Mouse (Mus musculus) megakaryocyte, embryonic 14.5 days (primary cell): ENCODE measurements around the gene Pitpnc1.

ENCODE experiments used
- FLI1 ChIP-seq: IDR thresholded peaks from 2 replicates; pipeline ENCODE4 v1.6.1; 2012; ENCODE audit warnings: low read length, inconsistent platforms, mixed read lengths
- GATA1 ChIP-seq: IDR thresholded peaks from 3 replicates; pipeline ENCODE4 v1.6.1; 2012; ENCODE audit warnings: mixed read lengths, low read length, inconsistent platforms, borderline replicate concordance

GRCm38 (mm10) chr11:107403309-107403708 lies 67.2 kb downstream of the Pitpnc1 start:
- no peak for TF ChIP-seq GATA1
- TF ChIP-seq FLI1 = no peak
